ENCODE assay signal across 23 mouse cellular contexts in genomic region chr12:32919091-32919490, GRCm38 (mm10). TPM values are rescaled to one million over a fixed set of nuclear protein-coding genes. Genes with fewer than 3 reads are reported as not detected.
A peak's percentile ranks its signal among the peaks of the same experiment; 100 is the strongest.
DNase-seq lines count a peak whose midpoint lies in the region; TF ChIP-seq lines count a peak whose summit lies in the region.
"Had no signal": no experiment of that assay in that cellular context is flagged by ENCODE, and none has a peak within 500 bp of the region (broad histone marks: within the 10 kb centered on the region; RNA-seq: fewer than 3 reads in every experiment).

No protein-coding gene starts in this region.

- H3K4me3 ChIP-seq in liver, adult 2 months (ENCODE audit: insufficient read depth, low read depth, low read length) = no peak overlapping the region
- H3K4me3 ChIP-seq: embryonic facial prominence, embryonic 10.5 days; heart, embryonic 10.5 days; hindbrain, embryonic 12.5 days; left cerebral cortex, adult 2 months; liver, embryonic 12.5 days; lung, embryonic 15.5 days; megakaryocyte, embryonic 14.5 days had no signal

- H3K9ac ChIP-seq in liver, adult 2 months (ENCODE audit: low read depth, low read length) = no peak overlapping the region
- H3K9ac ChIP-seq: hindbrain, embryonic 12.5 days; liver, embryonic 12.5 days; lung, embryonic 15.5 days had no signal

- 9% methylated on average over 3 of the region's 3 CpGs for WGBS in liver, adult 2 months

- H3K27ac ChIP-seq in liver, adult 2 months (replicated peaks; ENCODE audit: insufficient read depth, low read depth, low read length) = 0 out of 2 replicates have a peak overlapping the region, but pooled peaks have one; percentile 10
- H3K27ac ChIP-seq: embryonic facial prominence, embryonic 10.5 days; heart, embryonic 10.5 days; hindbrain, embryonic 12.5 days; left cerebral cortex, adult 2 months; liver, embryonic 12.5 days; lung, embryonic 15.5 days; stomach, postnatal 0 days had no signal

- no peaks in the 10 kb centered on the region for H3K36me3 ChIP-seq in liver, adult 2 months (ENCODE audit: control insufficient read depth, insufficient read depth, low read length)
- H3K36me3 ChIP-seq: embryonic facial prominence, embryonic 10.5 days; heart, embryonic 10.5 days; hindbrain, embryonic 12.5 days; liver, embryonic 12.5 days; lung, embryonic 15.5 days had no signal

- H3K27me3 ChIP-seq in liver, adult 2 months (ENCODE audit: control insufficient read depth, insufficient read depth, low read length) = no peaks in the 10 kb centered on the region
- H3K27me3 ChIP-seq: hindbrain, embryonic 12.5 days; liver, embryonic 12.5 days; lung, embryonic 15.5 days; Patski had no signal

- no peaks in the 10 kb centered on the region for H3K79me2 ChIP-seq in liver, adult 2 months (ENCODE audit: control insufficient read depth, insufficient read depth, low read length)

- peak; percentile 51 to 52 for DNase-seq in gastrocnemius, adult 8-10 months (ENCODE audit: low spot score in 2 of 2)
- DNase-seq in gastrocnemius, postnatal 10 days = no peak
- peak; percentile 96 for DNase-seq in liver, adult 2 months (ENCODE audit: extremely low read depth, low read depth, low spot score)
- no peak for DNase-seq in liver
- DNase-seq in retina, postnatal 1 day = peak; percentile 37
- no peak for DNase-seq in retina, embryonic 14.5 days (ENCODE audit: low spot score)
- peak; percentile 78 for DNase-seq in skeletal muscle tissue, adult 2 months (ENCODE audit: low read depth, low spot score)
- no peak for DNase-seq in cerebellum, adult 9-11 months
- DNase-seq: cerebellum, adult 11-12 months; cerebellum, postnatal 36 days; kidney, postnatal 14 days; layer of hippocampus, adult 9-11 months; left cerebral cortex, postnatal 4 days; right cerebral cortex, postnatal 4 days had no signal

- no peak for TF ChIP-seq POLR2A in liver, adult 2 months (IDR thresholded peaks at IDR 0.05; ENCODE audit: extremely low read depth, insufficient read depth, low read length)

- no peak for TF ChIP-seq CTCF in liver, adult 2 months (IDR thresholded peaks at IDR 0.05; ENCODE audit: low read depth, low read length)

- H3K4me1 ChIP-seq in liver, adult 2 months (ENCODE audit: control insufficient read depth, insufficient read depth, low read length) = peaks cover 6% of the 10 kb centered on the region; the same call in 1 of the 2 replicates
- H3K4me1 ChIP-seq: hindbrain, embryonic 12.5 days; liver, embryonic 12.5 days; lung, embryonic 15.5 days had no signal

RNA-seq across cellular contexts. Expression of gene Sypl, which starts 34.6 kb away (rescaled TPM):
- 100 to 1,000 TPM; 183 to 225 (median 208) TPM for total RNA-seq in gastrocnemius, adult 8-10 months (2022)
- total RNA-seq in gastrocnemius, postnatal 10 days (2021) = 100 to 1,000 TPM; 123 to 128 TPM
- 38.6 and 42.0 TPM in 2 replicates for total RNA-seq in liver, adult 2 months (2014; rRNA removed)
- polyA plus RNA-seq in liver, adult 2 months (2012; rRNA removed) = 41.2 and 48.4 TPM in 2 replicates

Comparison
In these comparisons a context has a peak if more than half of its experiments do, and no peak if none do; other contexts are left out.
1. DNase-seq: peak in gastrocnemius, adult 8-10 months (2 of 2), liver, adult 2 months (single experiment), retina, postnatal 1 day (single experiment) and skeletal muscle tissue, adult 2 months (single experiment); none in gastrocnemius, postnatal 10 days (single experiment), liver (single experiment), retina, embryonic 14.5 days (single experiment) and cerebellum, adult 9-11 months (single experiment).